Mouse (Mus musculus) thymus, postnatal 4 days (tissue): ENCODE measurements around the gene Tulp2.
A peak's percentile ranks its signal among the peaks of the same experiment; 100 is the strongest.
"Not testable (repeated sequence)": the region's sequence is repeated elsewhere in the genome, so short reads cannot be mapped to it uniquely, and the experiment has no call there.

Experiments used
- DNase-seq: peaks from one replicate; pipeline ENCODE4 v3.0.0; 2021

The Tulp2 gene

GRCm38 (mm10) chr7:45523678-45524170 lies 42.0 kb downstream of the Tulp2 start:
- no peak for DNase-seq

- DNase-seq: no peak
These were observed 43.4 kb downstream of the Tulp2 start for GRCm38 (mm10) chr7:45524841-45525621.

- peak; percentile 95 for DNase-seq
These were observed 44.3 kb downstream of the Tulp2 start, which contains the start of the genes Ppp1r15a and Plekha4 for GRCm38 (mm10) chr7:45525809-45526473. TSS of gene Ppp1r15a (minus strand) at chr7:45526268. TSS of gene Plekha4 (plus strand) at chr7:45526330.

- no peak for DNase-seq
These were observed 44.9 kb downstream of the Tulp2 start for GRCm38 (mm10) chr7:45526474-45527120.

GRCm38 (mm10) chr7:45527169-45527568 lies 45.5 kb downstream of the Tulp2 start:
- DNase-seq: not testable (repeated sequence)

- DNase-seq: no peak
These were observed 47.8 kb downstream of the Tulp2 start for GRCm38 (mm10) chr7:45529461-45529860.

GRCm38 (mm10) chr7:45530643-45531042 lies 49.0 kb downstream of the Tulp2 start:
- DNase-seq: no peak

GRCm38 (mm10) chr7:45535676-45536075 lies 54.0 kb downstream of the Tulp2 start:
- no peak for DNase-seq

- DNase-seq: no peak
These were observed 55.9 kb downstream of the Tulp2 start for GRCm38 (mm10) chr7:45537602-45538001.

GRCm38 (mm10) chr7:45538163-45539041 lies 56.7 kb downstream of the Tulp2 start:
- peak; percentile 40 for DNase-seq

GRCm38 (mm10) chr7:45539095-45539494 lies 57.4 kb downstream of the Tulp2 start:
- DNase-seq: no peak

- no peak for DNase-seq
These were observed 58.5 kb downstream of the Tulp2 start for GRCm38 (mm10) chr7:45540213-45540612.

GRCm38 (mm10) chr7:45544525-45544924 lies 62.8 kb downstream of the Tulp2 start:
- DNase-seq: no peak

- no peak for DNase-seq
These were observed 68.2 kb downstream of the Tulp2 start for GRCm38 (mm10) chr7:45549641-45550436.

- DNase-seq: no peak
These were observed 69.3 kb downstream of the Tulp2 start for GRCm38 (mm10) chr7:45550821-45551511.

GRCm38 (mm10) chr7:45551512-45551883 lies 69.8 kb downstream of the Tulp2 start:
- DNase-seq: no peak

- no peak for DNase-seq
These were observed 71.8 kb downstream of the Tulp2 start for GRCm38 (mm10) chr7:45553519-45553918.

GRCm38 (mm10) chr7:45553990-45554389 lies 72.3 kb downstream of the Tulp2 start:
- DNase-seq: no peak

- DNase-seq: no peak
These were observed 73.1 kb downstream of the Tulp2 start, which contains the start of gene Hsd17b14 for GRCm38 (mm10) chr7:45554744-45555143. TSS of gene Hsd17b14 (plus strand) at chr7:45554893.

- peak; percentile 93 for DNase-seq
These were observed 74.1 kb downstream of the Tulp2 start for GRCm38 (mm10) chr7:45555787-45556186.

- DNase-seq: no peak
These were observed 77.2 kb downstream of the Tulp2 start for GRCm38 (mm10) chr7:45558907-45559306.
